Mouse (Mus musculus) cerebellum, postnatal 10 days (tissue): ENCODE results near the gene Ruvbl1.
A peak's percentile ranks its signal among the peaks of the same experiment; 100 is the strongest.

Source experiments
- DNase-seq, 2 experiments: peaks; one replicate each; pipeline ENCODE4 v3.0.0; 2021; ENCODE audit warnings: mixed read lengths in 2 of 2

The Ruvbl1 gene

DNA sequence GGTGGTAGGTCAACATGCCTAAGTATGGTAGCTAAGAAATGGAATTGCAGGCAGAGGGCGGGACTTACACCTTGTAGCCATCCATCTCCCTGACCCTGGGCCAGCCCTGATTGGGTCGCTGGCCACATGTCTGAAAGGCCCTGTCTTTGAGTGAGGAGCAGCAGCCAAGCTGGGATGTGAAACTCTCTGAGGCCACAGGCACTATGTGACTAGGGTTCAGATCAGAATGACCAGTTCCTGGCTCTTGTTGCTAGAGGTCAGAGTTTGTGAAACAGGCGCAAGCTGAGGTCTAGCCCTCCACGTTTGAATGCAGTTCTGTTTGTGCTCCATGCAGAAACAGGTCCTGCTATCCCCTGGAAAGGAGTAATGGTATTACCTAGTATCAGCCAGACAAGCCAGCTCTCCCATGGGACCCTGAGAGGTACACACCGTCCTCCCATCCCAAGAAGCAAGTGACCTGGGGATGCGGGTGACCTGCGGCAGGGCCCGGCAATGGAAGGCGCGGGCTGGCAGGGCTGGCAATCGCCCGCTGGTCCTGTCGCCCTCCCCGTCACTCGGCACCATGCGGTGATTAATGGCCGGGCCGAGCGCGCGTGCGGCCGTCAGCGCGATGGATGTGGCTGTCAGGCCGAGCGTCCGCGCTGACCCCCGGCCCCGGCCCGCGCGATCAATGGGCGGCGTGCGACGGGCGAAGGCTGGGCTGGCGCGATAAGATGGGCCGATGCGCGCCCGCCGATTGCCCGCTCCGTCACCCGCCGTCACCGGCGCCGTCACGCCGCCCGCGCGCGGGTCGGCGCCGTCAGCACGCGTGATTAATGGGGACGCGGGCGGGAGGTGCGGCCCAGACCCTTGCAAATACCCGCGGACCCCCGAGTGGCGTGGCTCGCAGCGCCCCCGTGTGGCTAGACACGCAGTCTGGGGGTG lies 34.5 kb downstream of the Ruvbl1 start:
- peak; percentile 94 to 95 for DNase-seq

DNA sequence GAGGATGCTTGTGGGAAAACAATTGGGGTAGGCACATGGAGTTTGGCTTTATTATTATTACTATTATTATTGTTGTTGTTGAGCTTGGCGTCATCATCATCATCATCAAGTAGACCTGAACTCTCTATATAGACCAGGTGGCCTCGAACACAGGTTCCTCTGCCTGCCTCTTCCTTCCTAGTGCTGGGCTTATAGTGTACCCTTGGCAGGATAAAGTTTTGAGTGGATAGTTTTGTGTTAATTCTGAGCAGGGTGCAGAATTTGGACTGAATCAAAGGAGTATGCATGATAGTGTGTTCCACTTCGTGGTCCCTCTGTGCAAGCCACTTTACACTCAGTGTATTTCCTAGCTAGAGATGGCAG lies 35.2 kb downstream of the Ruvbl1 start:
- DNase-seq: no peak

DNA sequence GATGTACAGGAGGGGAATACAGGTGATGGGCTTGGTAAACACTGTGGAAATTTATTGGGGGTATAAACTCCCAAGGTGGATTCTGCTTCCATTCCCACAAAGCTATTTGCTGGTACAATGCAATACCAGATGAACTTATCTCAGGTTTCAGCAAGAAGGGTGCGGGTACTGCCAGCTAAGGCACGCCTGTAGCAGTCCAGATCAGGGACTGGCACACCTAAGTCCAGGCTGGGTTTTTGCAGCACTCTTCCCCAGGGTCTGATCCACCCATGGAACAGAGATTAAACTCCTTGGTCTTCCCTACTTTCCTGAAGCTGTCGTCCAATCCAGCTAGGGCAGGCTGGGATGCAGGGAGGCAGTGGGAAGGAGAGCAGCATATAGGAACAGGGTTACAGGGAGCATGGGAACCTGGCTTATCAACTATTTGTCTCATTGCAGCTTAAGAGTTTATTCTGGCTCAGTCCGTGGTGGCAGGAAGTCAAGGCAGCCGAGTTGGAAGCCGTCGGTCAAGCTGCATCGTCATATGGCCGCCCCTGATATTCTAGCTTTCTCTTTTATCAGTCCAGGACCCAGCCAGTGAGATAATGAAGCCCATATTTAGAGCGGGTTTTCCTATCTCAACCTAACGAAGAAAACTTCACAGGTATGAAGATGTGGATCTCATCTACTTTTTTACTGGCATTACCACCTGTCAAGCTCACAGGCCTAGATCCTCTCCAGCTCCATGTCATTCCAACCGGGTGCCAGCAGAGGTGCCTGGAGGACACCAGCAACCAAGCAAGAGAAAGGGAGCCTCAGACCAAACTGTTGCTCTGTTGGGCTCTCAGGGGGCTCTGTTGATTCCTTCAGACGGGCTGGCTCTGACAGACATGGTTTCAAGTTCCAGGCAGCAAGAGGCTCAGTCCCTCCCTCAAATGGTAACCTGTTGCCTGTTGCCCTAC lies 37.1 kb downstream of the Ruvbl1 start:
- no peak for DNase-seq

DNA sequence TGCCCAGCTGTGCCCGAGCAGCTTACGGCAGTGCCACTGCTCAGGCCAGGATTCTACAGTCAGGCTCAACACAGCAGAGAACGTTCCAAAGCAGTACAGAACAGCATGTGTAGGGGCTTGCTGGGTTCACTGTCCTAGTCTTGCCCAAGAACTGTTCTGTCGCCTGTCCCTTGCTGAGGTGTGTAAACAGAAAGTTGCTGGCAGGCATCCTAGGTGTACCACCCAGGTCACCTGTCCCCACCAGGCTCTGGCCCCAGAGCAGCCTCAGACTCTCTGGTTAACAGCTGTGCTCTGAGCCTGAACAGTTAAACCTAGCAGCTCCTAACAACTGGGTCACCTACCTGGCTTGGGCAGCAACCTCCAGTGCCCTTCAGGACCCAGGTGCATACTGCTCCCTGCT lies 37.8 kb downstream of the Ruvbl1 start:
- DNase-seq: no peak

DNA sequence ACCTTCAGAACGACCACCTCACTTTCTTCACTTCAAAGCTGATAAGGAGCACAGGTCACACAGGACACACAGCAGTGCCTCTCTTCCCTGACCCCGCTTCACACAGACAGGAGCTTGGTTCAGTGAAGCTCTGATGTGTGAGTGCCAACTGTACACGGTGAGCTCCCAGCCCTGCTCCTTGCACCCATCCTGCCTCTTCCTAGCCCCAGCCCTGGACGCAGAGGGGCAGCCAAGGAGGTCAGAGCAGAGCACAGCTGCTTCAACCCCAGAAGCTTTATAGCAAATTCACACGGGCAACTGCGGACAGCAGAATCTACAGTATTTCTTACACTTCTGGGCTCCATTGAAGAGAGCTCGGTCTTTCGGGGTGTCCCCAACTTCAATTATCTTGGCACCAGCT lies 48.8 kb downstream of the Ruvbl1 start:
- no peak for DNase-seq

DNA sequence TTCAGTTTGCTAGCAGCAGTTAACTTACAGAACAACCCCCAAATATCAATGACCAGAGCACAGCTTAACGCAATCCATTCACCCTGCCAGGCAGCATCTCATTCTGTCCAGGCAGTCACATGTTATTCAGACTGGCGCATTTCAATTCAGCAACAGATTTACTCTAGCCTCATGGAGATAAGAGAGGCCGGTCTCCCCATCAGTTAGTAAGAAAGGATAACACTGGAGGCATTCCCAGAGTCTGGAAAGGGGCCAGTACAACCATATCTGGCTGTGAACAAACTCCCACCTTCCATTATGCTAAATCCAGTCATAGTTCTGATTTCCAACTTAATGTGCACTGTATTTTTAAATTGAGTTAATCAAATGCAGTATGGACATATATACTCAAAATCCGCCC lies 49.3 kb downstream of the Ruvbl1 start:
- DNase-seq: no peak

DNA sequence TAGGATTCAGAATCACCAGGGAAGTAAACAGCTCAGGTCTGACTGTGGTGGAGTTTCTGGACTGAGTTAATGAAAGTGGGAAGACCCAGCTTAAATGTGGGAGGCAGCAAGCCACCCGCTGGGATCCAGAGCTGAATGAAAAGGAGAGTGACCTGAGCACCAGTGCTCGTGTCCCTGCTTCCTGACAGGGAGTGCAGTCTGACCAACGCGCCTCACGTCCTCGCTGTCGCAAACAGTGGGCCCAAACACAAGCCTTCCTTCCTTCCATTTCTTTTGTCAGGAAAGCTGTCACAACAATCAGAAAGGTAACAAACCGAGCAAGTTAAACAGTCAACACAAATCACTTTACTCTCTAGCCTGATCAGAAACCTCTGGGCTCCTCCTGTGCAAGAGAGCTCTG lies 50.8 kb downstream of the Ruvbl1 start:
- DNase-seq: no peak

DNA sequence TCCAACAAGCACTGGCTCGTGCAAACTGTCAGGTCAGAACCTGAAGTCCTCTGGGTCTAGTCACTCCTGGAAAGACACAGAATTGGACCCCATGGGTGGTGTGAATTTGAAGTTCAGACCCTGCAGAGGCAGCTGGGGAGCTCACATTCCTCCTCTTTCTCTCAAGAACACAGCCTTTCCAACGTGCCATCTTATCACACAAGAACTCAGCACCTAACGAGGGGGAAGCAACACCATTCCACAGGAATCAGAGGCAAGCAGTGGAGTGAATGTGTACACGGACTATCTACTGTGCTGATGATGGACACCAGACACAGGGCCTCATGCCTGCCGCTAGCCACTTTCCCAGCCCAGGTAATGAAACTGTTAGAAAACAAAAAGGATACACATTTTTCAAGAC lies 51.5 kb downstream of the Ruvbl1 start:
- no peak for DNase-seq

DNA sequence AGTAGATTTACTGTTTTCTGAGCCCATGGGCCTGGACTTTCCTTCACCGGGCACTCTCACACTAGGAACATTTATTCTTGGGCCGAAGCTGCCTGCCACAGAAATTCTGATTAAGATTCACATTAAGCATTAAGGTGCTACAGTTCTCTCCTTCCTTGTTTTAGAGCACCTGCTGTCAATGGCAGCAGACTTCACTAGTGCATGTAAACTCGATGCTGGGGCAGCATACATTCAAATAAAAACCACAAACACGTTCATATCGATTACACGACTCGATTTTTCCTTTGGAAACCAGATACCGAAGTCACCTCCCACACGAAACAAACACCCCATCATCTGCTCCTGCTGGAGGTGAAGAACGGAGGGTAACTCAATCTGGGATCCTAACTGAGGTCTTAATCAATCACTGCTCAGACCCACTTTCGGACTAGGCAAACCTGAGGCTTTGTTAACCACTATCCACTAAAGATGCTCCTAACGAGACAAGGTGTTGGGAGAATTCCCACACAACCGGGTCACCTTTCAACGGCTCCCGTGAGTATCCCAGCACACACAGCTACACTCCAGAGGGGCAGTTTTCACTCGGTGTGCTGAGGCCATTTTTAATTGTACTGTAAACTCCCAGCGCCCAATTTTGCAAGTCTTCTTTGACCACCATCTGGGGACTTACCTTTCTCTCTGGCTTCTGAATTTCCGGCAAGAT lies 52.6 kb downstream of the Ruvbl1 start:
- DNase-seq: no peak

DNA sequence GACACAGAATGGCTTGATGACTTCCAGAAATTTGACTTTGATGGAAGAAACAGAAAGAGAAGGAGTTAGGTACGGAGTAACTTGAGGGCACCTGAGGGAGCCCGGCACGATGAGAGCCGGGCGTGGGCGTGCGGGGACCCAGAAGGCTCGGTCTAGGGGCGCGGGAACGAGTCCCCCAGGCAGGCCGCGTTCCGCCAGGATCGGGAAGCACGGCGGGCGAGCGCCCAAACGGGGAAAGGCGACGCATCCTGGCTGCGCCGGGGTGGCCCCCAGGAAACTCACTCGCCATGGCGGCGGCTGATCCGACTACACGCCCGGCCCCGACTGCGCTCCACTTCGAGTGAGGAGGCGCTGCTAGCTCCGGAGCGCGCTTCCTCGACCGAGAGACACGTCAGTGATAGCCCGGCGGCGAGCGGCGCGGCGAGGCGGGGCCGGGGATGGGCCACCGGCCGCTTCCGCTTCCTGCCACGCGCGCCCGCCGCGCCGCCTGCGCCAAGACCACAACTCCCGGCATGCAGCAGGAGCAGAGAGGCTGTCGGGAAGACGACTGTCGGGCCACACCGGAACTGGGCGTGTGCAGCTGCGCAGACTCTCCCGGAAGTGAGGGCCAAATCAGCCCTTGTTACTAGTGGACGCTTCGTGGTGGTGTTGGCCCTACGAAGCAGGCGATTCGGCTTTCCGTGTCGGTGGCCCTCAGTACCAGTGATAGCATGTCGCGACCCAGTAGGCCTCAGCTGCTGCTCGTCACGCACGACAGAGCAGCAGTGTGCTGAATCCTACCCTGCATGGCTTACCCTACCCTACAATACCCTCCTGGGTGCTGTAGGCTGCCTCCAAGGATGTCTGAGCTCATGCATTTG lies 53.4 kb downstream of the Ruvbl1 start, which contains the start of gene Sec61a1:
Gene Sec61a1, minus strand, starts transcription at position 502 of the 860 bp plus-strand sequence.
- DNase-seq: peak; percentile 95 to 98

DNA sequence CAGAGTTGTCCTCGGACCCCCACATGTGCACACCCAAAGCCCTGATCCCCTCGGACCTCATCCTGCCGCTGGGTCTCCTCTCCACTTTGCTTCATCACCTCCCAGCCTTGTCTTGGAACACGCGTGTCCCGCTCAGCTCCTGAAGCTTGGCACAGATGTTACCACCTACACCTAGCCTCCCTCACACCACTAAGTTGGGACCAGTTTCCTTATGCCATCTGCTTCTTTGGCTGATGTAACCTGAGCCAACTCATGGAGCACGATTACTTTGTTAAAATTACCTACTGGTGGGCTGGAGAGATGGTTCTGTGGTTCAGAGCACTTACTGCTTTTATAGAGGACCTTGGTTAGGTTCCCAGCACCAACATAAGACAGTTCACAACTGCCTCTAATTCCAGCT lies 56.6 kb downstream of the Ruvbl1 start:
- DNase-seq: no peak

DNA sequence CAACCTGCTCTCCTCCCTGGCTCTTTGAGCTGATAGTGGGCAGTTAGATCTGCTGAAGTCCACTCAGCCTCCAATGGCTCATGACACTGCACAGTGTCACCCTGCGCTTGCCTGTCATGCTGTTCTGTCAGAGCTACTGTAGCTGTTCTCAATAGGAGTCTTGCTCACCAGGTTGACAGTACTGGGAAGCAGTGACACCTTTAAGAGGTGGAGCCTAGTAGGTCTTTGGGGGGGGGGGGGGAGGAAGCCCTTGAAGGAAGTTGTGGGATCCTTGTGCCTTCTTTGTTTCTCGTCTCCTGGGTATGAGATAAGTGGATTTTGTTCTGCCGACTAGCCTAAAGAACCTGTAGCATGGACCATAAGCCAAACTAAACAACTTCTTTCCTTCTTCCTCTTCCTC lies 57.4 kb downstream of the Ruvbl1 start:
- no peak for DNase-seq

DNA sequence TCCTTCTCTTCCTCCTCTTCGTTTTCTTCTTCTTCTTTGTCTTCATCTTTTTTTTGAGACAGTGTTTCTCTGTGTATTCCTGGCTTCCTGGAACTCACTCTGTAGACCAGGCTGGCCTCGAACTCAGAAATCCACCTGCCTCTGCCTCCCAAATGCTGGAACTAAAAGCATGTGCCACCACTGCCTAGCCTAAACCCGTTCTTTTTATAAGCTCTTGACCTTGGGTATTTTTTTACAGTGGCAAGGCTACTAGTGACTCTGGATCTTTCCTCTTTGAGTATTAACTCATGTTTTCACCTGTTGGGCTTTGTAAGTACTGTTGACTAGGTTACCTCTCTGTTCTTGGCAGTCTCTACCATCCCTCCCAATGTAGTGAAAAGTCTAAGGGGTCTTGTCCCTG lies 57.8 kb downstream of the Ruvbl1 start:
- DNase-seq: no peak

DNA sequence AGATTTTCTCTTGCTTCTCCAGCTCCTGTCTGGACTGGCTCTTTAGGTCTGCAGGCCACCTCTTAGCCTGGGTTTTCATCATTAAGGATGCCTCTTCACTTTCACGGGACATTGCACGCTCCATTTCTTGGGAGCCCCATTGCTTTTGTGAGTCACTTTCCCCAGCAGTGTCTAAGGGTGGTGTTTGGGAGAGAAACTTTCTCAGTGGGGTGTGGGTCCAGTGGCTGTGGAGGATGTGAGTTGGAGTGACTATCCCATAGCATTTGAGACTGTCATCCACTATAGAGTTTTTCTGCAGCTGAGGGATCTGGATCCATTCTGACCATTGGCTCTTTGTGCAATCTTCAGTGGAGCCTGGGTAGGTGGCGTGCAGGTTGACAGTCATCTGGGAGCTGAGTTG lies 58.2 kb downstream of the Ruvbl1 start:
- DNase-seq: no peak

DNA sequence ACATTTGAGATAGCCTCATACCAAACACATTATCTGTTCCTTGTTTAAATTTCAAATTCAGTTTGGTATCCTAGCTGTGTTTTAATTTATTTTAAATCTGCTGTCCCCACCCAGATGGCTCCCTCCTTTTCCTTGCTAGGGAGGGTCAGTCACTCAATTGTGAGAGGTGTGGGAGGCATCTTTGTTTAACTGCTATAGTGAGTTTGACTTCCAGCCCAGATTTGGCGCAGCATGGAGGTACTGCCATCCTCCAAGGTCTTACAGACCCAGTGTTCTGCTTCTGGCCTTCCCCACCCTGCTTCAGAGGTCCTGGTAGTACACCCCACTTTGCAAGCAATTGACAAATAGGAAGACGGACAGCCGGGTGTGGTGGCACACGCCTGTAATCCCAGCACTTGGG lies 58.8 kb downstream of the Ruvbl1 start:
- DNase-seq: no peak

DNA sequence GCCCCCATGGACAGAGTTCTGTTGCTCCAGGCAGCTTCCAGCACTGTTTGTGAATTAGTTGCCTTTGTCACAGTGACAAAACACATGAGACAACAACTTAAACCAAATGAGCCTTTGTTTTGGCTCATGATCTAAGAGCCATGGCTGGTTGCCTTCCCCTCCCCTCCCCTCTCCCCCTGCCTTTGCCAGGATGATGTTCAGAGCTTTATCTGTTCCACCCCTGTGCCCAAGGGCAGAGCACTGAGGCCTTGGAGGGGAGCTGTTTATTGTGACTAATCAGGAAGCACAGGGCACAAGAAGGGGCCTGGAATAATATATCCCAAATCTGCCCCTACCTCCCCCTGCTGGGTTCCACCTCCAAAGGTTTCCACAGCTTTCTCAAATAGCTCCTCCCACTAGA lies 65.1 kb downstream of the Ruvbl1 start:
- no peak for DNase-seq

DNA sequence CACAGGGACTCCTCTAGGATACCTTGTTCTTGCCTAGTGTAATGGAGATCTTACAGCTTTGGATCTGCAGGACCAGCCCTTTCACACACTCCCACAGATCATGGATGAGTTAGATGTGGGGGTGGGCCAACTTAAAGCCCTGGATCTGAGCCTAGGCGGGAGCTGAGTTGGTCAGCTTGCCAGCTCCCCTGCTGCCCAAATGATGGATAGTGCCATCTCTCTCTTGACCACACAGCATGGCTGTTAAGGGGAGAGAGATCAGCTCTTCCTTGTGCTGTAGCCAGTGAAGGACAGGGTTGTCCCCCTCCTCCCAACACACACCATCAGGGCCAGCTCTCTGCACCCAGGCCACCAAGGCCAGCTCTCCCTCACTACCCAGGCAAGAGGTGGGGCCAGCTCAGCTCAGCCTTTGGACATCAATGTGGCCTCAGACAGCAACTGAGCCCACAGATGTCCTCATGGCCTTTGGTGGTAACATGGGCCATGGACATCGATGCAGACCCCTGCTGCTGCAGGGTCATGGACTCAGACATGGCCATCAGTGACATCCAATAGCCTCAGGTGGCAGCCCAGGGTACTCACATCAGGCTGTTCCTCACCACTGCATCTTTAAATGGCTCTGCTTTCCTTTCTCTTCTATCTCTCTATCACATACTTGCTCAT lies 75.0 kb downstream of the Ruvbl1 start:
- peak; percentile 61 to 72 for DNase-seq

DNA sequence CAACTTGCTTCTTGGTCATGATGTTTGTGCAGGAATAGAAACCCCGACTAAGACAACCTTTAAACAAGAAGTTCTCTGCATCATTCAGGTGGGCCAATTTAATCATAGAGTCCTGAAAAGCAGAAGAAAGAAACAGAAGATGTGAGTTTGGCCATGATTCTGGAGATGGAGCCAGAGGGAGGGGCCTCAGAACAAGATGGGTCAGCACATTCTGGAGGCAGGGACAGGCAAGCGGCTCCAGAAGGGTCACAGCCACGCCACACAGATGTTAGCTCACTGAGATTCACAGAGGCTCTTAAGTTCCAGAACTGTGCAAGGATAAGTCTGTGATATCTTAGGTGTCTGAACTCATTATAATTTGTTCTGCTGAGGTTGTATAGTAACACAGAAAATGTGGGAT lies 79.0 kb downstream of the Ruvbl1 start:
- no peak for DNase-seq

DNA sequence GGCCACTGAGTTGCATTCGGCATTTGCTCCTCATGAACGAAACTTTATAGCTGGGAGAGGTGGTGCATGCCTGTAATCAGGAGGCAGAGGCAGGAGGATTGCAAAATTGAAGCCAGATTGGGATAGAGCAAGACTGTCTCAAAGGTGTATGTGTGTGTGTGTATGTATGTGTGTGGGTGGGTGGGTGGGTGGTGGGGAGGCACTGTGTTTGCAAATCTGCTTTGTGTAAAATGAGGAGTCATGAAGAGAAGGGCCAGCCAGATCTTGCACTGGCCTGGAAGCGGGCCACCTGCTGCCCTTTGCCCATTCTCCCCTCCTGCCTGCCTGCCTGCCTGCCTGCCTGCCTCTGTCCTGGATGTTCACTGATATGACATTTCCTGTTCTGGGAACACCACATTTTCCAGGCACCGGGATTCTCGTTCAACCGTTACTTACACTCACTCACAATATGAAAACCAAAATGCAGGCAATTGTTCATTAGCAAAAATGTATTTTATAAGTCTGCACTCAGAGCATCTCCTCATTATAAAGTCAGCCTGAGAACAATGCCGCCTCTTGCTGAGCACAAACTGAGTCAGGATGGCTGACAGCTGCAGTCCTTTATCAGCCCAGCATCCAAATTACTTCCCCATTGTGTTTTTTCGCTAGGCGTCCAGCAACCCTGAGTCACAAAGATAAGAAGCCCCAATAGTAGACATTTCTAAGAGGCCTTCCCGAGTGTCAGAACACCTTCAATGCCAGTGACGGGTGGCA lies 79.6 kb downstream of the Ruvbl1 start:
- DNase-seq: peak in 1 of 2 experiments; percentile 31

DNA sequence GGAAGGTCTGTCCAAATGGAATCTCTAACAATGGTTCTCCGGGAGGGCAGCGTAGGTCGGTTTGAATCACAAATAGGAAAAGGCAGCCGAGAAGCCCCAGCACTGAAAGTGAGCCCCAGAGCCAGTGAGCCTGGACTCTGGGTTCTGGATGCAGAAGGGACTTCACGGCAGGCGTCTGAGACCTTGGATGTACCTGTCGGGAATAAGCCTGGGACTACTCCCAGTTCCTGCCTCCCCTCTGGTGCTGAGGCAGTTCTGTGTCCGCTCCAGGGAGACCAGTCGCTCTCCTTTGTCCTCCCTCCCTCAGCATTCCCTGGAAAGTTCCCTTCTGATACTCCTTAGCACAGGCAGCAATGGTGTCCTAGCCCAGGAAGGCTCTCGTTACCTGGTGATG lies 80.2 kb downstream of the Ruvbl1 start:
- no peak for DNase-seq
